Mouse (Mus musculus) C2C12 (cell line): Measurements from ENCODE around the gene Ilk. TPM values are rescaled to one million over a fixed set of nuclear protein-coding genes. Genes with fewer than 3 reads are reported as not detected.

Source experiments
- H3K27me3 ChIP-seq: one replicate; pipeline ENCODE4 v1.6.1; 2011; ENCODE audit not compliant: control insufficient read depth, insufficient read depth, insufficient read length
- H3K36me3 ChIP-seq: one replicate; pipeline ENCODE4 v1.6.1; 2011; ENCODE audit not compliant: control insufficient read depth, insufficient read depth
- H3K4me3 ChIP-seq: one replicate; pipeline ENCODE4 v1.5.1; 2011; ENCODE audit warnings: mild to moderate bottlenecking, control low read depth; ENCODE audit not compliant: poor library complexity, insufficient read depth, severe bottlenecking
- H3K79me2 ChIP-seq: one replicate; pipeline ENCODE4 v1.6.1; 2011; ENCODE audit not compliant: control insufficient read depth, insufficient read depth
- H3K79me3 ChIP-seq: one replicate; pipeline ENCODE4 v1.6.1; 2011; ENCODE audit warnings: low read depth, control low read depth
- H3ac ChIP-seq: one replicate; pipeline ENCODE3; 2011; ENCODE audit warnings: low read depth; ENCODE audit not compliant: control insufficient read depth, insufficient read length
- CEBPB ChIP-seq: IDR thresholded peaks from one replicate; pipeline ENCODE4 v1.6.1; 2011; ENCODE audit warnings: low read depth, mild to moderate bottlenecking, control low read depth, moderate library complexity
- CTCF ChIP-seq: IDR thresholded peaks from one replicate; pipeline ENCODE4 v1.5.1; 2011; ENCODE audit not compliant: control insufficient read depth, insufficient read depth, insufficient read length
- FOSL1 ChIP-seq: IDR thresholded peaks from one replicate; pipeline ENCODE4 v1.8.0; 2011; ENCODE audit warnings: mild to moderate bottlenecking, low read length; ENCODE audit not compliant: poor library complexity, insufficient read depth, severe bottlenecking
- MAX ChIP-seq: IDR thresholded peaks from one replicate; pipeline ENCODE4 v1.6.1; 2011; ENCODE audit warnings: mild to moderate bottlenecking, control low read depth
- MYOD1 ChIP-seq: IDR thresholded peaks from one replicate; pipeline ENCODE4 v1.6.1; 2011; ENCODE audit warnings: low read depth; ENCODE audit not compliant: control insufficient read depth, insufficient read length
- MYOG ChIP-seq: IDR thresholded peaks from one replicate; pipeline ENCODE4 v1.6.1; 2011; ENCODE audit not compliant: control insufficient read depth, insufficient read length; ENCODE audit errors: extremely low read depth
- USF1 ChIP-seq: IDR thresholded peaks from one replicate; pipeline ENCODE4 v1.6.1; 2011; ENCODE audit warnings: low read depth, mild to moderate bottlenecking, control low read depth, moderate library complexity
- polyA plus RNA-seq: library from polyadenylated mRNA; unstranded; fragments of >200 nt; fragmentation: generic; extraction: Trizol; gene quantifications from one replicate; pipeline ENCODE4 v1.2.1, GENCODE M21; 2012; ENCODE audit warnings: missing spikeins

Gene Ilk
- polyA plus RNA-seq, 1 experiment = 375 TPM

DNA sequence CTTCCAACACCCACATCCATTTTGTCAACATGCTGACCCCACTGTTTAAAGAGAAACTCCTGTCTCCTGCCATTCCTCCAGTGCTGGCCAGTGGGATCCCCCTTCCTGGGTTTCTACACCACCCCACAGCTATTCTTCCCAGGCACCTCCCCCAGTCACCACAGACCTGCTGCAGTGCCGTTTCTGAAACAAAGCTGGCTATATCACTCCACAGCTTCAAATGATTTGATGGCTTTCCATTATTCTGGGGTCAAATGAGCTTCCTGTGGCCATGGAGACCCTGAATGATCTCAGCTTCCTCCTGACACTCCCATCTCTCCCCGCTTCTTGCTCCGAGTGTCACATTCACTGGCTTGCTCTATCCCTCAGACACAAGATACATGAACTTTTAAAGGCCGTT is 48.2 kb downstream of the Ilk start:
- TF ChIP-seq USF1 = no peak
- TF ChIP-seq CEBPB = no peak
- TF ChIP-seq CTCF = no peak
- no peak for TF ChIP-seq MYOG
- TF ChIP-seq FOSL1 = no peak
- TF ChIP-seq MAX = no peak
- TF ChIP-seq MYOD1 = no peak
- no peaks in the 10 kb centered on the region for H3K79me3 ChIP-seq
- H3K4me3 ChIP-seq = no peak overlapping the region
- peaks cover 6% of the 10 kb centered on the region for H3K27me3 ChIP-seq
- H3K36me3 ChIP-seq = no peaks in the 10 kb centered on the region
- H3ac ChIP-seq = no peak overlapping the region
- no peaks in the 10 kb centered on the region for H3K79me2 ChIP-seq

DNA sequence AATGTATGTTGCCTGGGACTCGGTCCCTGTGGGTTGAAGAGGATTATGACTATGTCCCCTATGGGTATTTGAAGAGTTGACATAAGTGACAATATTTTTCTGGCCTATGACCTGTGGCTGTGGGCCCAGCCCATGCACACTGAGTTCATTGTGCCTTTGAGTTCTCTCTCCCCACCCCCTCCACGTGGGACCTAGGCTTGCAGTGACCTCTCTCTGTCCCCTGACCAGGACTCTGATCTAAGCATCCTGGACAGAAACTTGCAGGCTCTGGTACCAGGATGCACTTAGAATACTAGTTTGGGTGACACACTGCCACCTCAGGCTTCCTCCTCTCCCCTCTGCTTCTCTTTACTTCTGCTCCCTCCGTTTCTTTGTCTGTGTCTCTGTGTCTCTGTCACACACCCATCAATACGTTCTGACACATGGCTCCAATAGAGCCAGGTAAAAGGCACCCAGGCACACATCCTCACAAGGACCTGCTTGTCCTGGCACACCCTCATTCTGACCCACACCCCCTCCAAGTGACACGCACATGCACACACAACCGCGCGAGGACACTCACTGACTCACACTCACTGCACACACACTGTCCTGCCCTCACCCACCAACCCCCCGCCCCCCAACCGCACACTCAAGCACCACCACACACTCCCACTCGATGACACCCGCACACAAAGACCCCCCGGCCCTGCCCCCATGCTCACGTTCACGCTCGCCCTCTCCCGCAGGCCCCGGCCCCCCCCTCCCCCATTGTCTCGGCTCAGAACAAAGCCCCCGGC is 50.3 kb downstream of the Ilk start:
- H3ac ChIP-seq = no peak overlapping the region
- peaks cover 6% of the 10 kb centered on the region for H3K27me3 ChIP-seq
- H3K79me3 ChIP-seq = no peaks in the 10 kb centered on the region
- no peaks in the 10 kb centered on the region for H3K79me2 ChIP-seq
- no peak overlapping the region for H3K4me3 ChIP-seq
- no peak for TF ChIP-seq CEBPB
- no peak for TF ChIP-seq CTCF
- TF ChIP-seq MYOD1 = no peak
- TF ChIP-seq FOSL1 = no peak
- TF ChIP-seq MYOG = no peak
- no peak for TF ChIP-seq USF1
- no peak for TF ChIP-seq MAX
- no peaks in the 10 kb centered on the region for H3K36me3 ChIP-seq

DNA sequence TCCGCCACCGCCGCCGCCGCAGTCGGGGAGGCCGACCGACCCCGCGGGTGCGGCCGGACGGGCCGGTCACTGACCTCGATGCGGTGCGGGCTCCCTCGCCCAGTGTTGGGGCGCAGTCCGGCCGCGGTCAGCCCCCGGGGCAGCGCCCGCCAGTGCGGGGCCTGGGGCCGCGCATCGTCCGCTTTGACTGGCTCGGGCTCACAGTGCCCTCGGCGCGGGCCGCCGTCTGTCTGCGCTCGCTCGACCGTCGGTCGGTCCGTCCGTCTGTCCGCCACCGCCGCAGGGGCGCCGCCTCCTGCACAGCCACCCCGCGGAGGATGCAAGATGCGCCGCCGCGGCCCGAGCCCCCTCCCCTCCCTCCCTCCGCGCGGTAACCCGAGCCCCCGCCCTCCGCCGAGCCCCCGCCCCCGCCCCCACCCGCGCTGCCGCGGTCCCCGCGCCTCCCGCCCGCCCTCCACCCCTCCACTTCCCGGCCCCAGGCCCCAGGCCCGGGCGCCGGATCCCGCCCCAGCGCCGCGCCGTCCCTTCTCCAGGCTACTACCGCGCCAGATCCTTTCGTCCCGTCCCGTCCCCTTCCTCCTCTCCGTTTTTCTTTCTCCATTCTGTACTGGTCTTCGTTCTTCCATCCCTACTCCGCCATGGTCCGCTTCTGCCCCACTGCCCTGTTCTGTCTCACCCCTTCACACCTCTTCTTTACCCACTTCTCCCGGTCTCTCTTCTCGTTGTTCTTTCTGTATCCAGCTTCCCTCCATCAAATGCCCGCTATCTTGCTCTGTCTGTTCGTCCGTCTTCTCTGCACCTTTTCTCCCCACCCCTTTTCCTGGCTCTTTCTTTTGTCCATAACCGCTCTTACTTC is 51.1 kb downstream of the Ilk start, which contains the start of gene Dchs1:
TSS of gene Dchs1 (minus strand) at position 370 of the 856 bp plus-strand sequence.
- Histone ChIP-seq H3K79me3 (no peaks in the 10 kb centered on the region), H3K79me2 (no peaks in the 10 kb centered on the region), H3K4me3 (peak within 1 kb of the TSS; percentile 6), H3K36me3 (no peaks in the 10 kb centered on the region), H3ac (peak within 1 kb of the TSS; percentile 31), H3K27me3 (peaks cover 6% of the 10 kb centered on the region)
- no peak for TF ChIP-seq FOSL1
- TF ChIP-seq CTCF = no peak
- no peak for TF ChIP-seq USF1
- TF ChIP-seq MYOD1 = no peak
- TF ChIP-seq MAX = no peak
- no peak for TF ChIP-seq CEBPB
- no peak for TF ChIP-seq MYOG

DNA sequence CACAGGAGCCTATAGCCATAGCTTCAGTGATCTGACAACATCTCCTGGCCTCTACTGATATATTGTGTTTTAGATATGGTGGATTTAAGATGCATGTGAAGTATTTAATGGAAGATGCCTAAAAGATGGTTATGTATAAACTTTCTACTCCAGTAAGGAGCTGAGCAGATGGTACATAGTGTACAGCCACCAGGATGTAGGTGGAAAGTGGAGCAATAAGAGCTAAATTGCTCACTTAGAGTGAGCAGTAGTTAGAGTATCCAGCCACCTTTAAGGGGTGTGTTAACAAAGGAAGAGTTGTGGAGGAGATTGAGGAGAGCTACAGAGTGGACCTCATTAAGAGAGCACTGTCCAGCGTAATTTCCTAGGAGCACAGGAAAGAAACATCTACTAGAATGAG is 54.8 kb downstream of the Ilk start:
- no peak for TF ChIP-seq MYOD1
- TF ChIP-seq FOSL1 = no peak
- no peak for TF ChIP-seq CEBPB
- no peak for TF ChIP-seq MAX
- TF ChIP-seq USF1 = no peak
- TF ChIP-seq MYOG = no peak
- TF ChIP-seq CTCF = no peak
- peaks cover 6% of the 10 kb centered on the region for H3K27me3 ChIP-seq
- H3K4me3 ChIP-seq = no peak overlapping the region
- H3K79me2 ChIP-seq = no peaks in the 10 kb centered on the region
- H3K36me3 ChIP-seq = no peaks in the 10 kb centered on the region
- H3K79me3 ChIP-seq = no peaks in the 10 kb centered on the region
- no peak overlapping the region for H3ac ChIP-seq

Other genes starting within 250 kb of the Ilk start
- 27.9 TPM for gene Smpd1, start 182.2 kb upstream of the Ilk start, polyA plus RNA-seq
- gene Apbb1, start 154.9 kb upstream of the Ilk start, polyA plus RNA-seq = 22.4 TPM
- gene Hpx, start 136.5 kb upstream of the Ilk start, polyA plus RNA-seq = 0.22 TPM
- gene Trim3, start 103.0 kb upstream of the Ilk start, polyA plus RNA-seq = 44.4 TPM
- 203 TPM for gene Timm10b, start 96.5 kb upstream of the Ilk start, polyA plus RNA-seq
- 68.2 TPM for gene Arfip2, start 96.2 kb upstream of the Ilk start, polyA plus RNA-seq
- 56.8 TPM for gene Gm45799, start 96.0 kb upstream of the Ilk start, polyA plus RNA-seq
- gene Dnhd1, start 85.8 kb upstream of the Ilk start, polyA plus RNA-seq = 0.35 TPM
- 35.8 TPM for gene Rrp8, start 793 bp downstream of the Ilk start, polyA plus RNA-seq
- gene Taf10, start 7.8 kb downstream of the Ilk start, polyA plus RNA-seq = 327 TPM
- 41.6 TPM for gene Tpp1, start 15.6 kb downstream of the Ilk start, polyA plus RNA-seq
- gene Dchs1, start 51.1 kb downstream of the Ilk start, polyA plus RNA-seq = 1.8 TPM
- 554 TPM for gene Mrpl17, start 74.5 kb downstream of the Ilk start, polyA plus RNA-seq
- 0.02 TPM for gene Gm4070, start 217.4 kb downstream of the Ilk start, polyA plus RNA-seq